Mouse (Mus musculus): ENCODE results near the gene Hivep1. TPM values are rescaled to one million over a fixed set of nuclear protein-coding genes. Genes with fewer than 3 reads are reported as not detected.

Hivep1 gene
- polyA plus RNA-seq, 2 experiments = 13.4 to 15.7 TPM

DNA sequence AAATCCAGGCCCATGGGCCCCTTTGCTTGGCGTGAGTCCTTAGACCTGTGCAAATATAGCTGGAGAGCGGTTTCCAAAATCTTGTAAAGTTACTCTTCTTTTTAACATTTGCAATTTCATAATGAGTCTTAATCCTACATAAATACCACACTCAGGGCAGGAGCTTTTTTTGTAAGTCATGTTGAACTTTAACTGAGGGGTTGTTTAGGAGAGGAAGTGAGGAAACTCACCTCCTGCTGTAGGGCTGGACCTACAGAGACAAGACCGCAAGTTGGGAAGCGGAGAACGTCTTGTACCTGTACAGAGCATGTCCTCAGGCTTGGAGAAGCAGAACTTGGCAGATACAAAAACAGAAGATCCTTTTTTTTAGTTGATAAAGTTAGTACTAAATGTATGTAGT lies 23.7 kb downstream of the Hivep1 start:
- Histone ChIP-seq H3K9ac (ENCODE audit: low read depth, low read length, severe bottlenecking) (no peak overlapping the region), H3K4me3 (replicated peaks; ENCODE audit: low read length) (no peak overlapping the region), H3K4me2 (replicated peaks; ENCODE audit: low read depth, low read length, severe bottlenecking) (no peak overlapping the region), H3K36me3 (ENCODE audit: control insufficient read depth, insufficient read depth, low read length) (peaks cover 6% of the 10 kb centered on the region; the same call in 1 of the 2 replicates), H3K9me3 (ENCODE audit: control insufficient read depth, low read length) (no peaks in the 10 kb centered on the region), H3K4me1 (ENCODE audit: control insufficient read depth, insufficient read depth, low read length) (0 out of 2 replicates have a peak, but pooled peaks cover 5% of the 10 kb centered on the region), H3K27me3 (ENCODE audit: control insufficient read depth, insufficient read depth, low read length) (no peaks in the 10 kb centered on the region), H3K27ac (replicated peaks; ENCODE audit: low read depth, low read length) (no peak overlapping the region)
- 68% methylated on average over 5 of the region's 5 CpGs for WGBS
- no peak for TF ChIP-seq POLR2A (IDR thresholded peaks at IDR 0.05; ENCODE audit: borderline replicate concordance, extremely low read depth, insufficient read depth, insufficient read length)
- no peak for ATAC-seq (ENCODE audit: low FRiP score, low read depth)
- no peak for DNase-seq (ENCODE audit: low spot score)

DNA sequence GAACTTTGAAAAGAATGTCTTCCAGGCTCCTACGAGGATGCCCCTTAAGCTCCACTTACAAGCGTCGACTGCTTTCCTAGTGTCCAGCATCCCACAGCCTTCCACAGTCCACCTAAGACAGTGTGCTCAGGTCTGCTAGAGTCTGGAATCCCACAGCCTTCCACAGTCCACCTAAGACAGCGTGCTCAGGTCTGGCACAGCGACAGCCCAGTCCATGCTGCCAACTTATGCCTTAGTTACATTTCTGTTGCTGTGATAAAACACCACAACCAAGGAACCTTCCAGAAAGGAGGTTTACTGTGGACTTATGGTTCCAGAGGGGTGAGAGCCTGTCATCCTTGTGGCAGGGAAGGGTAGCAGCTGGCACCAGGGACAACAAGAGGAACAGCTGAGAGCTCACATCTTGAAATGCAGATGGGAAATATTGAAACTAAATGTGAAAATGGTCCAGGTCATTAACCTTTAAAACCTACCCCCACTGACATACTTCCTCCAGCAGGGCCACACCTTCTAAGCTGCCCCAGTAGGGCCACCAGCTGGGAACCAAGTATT lies 25.0 kb downstream of the Hivep1 start:
- DNase-seq (ENCODE audit: low spot score) = no peak
- WGBS = 89% methylated on average over 5 of the region's 5 CpGs

GRCm38 (mm10) chr13:42077629-42078028 lies 25.8 kb downstream of the Hivep1 start:
- H3K36me3 ChIP-seq (ENCODE audit: control insufficient read depth, insufficient read depth, low read length) = peaks cover 6% of the 10 kb centered on the region; the same call in 1 of the 2 replicates
- 86% methylated on average over 3 of the region's 3 CpGs for WGBS

More for the DNA sequence above, 25.0 kb downstream of the Hivep1 start:
- H3K4me1 ChIP-seq (ENCODE audit: control insufficient read depth, insufficient read depth, low read length) = 0 out of 2 replicates have a peak, but pooled peaks cover 5% of the 10 kb centered on the region
- no peak for ATAC-seq (ENCODE audit: low FRiP score, low read depth)
- no peaks in the 10 kb centered on the region for H3K9me3 ChIP-seq (ENCODE audit: control insufficient read depth, low read length)
- TF ChIP-seq POLR2A (IDR thresholded peaks at IDR 0.05; ENCODE audit: borderline replicate concordance, extremely low read depth, insufficient read depth, insufficient read length) = no peak
- peaks cover 6% of the 10 kb centered on the region; the same call in 1 of the 2 replicates for H3K36me3 ChIP-seq (ENCODE audit: control insufficient read depth, insufficient read depth, low read length)
- H3K4me2 ChIP-seq (replicated peaks; ENCODE audit: low read depth, low read length, severe bottlenecking) = no peak overlapping the region
- H3K9ac ChIP-seq (ENCODE audit: low read depth, low read length, severe bottlenecking) = no peak overlapping the region
- no peaks in the 10 kb centered on the region for H3K27me3 ChIP-seq (ENCODE audit: control insufficient read depth, insufficient read depth, low read length)
- no peak overlapping the region for H3K4me3 ChIP-seq (replicated peaks; ENCODE audit: low read length)
- no peak overlapping the region for H3K27ac ChIP-seq (replicated peaks; ENCODE audit: low read depth, low read length)

DNA sequence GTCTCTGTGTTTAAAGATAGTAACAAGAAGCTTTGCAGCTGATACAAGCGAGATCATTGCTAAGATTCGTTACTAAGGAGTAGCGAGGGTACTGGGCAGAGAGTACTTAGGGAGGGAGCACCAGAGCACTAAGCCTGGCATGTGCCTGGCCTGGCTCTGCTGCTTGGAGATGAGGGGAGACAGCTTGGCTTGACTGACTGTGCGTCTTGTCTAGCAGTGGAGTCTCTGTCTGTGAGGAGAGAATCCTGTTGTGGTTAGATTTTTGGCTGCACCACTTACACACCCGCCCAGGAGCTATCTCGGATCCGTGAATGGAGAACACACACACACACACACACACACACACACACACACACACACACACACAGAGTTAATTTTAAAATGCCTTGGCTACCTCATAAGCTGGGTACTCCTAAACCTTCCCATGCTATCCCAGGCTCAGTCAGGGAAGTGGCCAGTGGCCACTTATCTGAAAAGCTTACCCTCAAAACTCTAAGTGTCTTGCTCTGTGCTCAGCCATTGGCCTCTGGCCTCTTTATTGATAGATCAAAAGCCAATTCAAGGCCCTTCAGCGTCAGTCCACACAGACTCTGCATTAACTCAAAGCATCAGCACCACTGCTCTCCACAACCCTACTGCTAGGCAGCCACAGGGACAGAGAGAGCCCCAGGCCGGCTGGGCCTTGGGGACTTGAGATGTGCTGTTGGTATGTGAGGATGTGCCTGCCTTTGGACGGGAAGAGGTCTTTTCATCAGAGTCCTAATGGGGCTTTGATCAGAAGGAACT lies 28.5 kb downstream of the Hivep1 start:
- H3K9me3 ChIP-seq (ENCODE audit: control insufficient read depth, low read length) = no peaks in the 10 kb centered on the region
- H3K4me3 ChIP-seq (replicated peaks; ENCODE audit: low read length) = no peak overlapping the region
- H3K27me3 ChIP-seq (ENCODE audit: control insufficient read depth, insufficient read depth, low read length) = no peaks in the 10 kb centered on the region
- no peak for ATAC-seq (ENCODE audit: low FRiP score, low read depth)
- WGBS = 66% methylated on average over 10 of the region's 10 CpGs
- TF ChIP-seq POLR2A (IDR thresholded peaks at IDR 0.05; ENCODE audit: borderline replicate concordance, extremely low read depth, insufficient read depth, insufficient read length) = no peak
- no peak overlapping the region for H3K27ac ChIP-seq (replicated peaks; ENCODE audit: low read depth, low read length)
- H3K4me1 ChIP-seq (ENCODE audit: control insufficient read depth, insufficient read depth, low read length) = 0 out of 2 replicates have a peak, but pooled peaks cover under 1% of the 10 kb centered on the region
- no peak overlapping the region for H3K4me2 ChIP-seq (replicated peaks; ENCODE audit: low read depth, low read length, severe bottlenecking)
- peaks cover 6% of the 10 kb centered on the region; the same call in 1 of the 2 replicates for H3K36me3 ChIP-seq (ENCODE audit: control insufficient read depth, insufficient read depth, low read length)
- H3K9ac ChIP-seq (ENCODE audit: low read depth, low read length, severe bottlenecking) = no peak overlapping the region
- DNase-seq (ENCODE audit: low spot score) = no peak

More at GRCm38 (mm10) chr13:42077629-42078028, 25.8 kb downstream of the Hivep1 start:
- Histone ChIP-seq H3K4me3 (replicated peaks; ENCODE audit: low read length) (no peak overlapping the region), H3K27me3 (ENCODE audit: control insufficient read depth, insufficient read depth, low read length) (no peaks in the 10 kb centered on the region), H3K9ac (ENCODE audit: low read depth, low read length, severe bottlenecking) (no peak overlapping the region), H3K27ac (replicated peaks; ENCODE audit: low read depth, low read length) (no peak overlapping the region), H3K4me1 (ENCODE audit: control insufficient read depth, insufficient read depth, low read length) (0 out of 2 replicates have a peak, but pooled peaks cover 5% of the 10 kb centered on the region), H3K9me3 (ENCODE audit: control insufficient read depth, low read length) (no peaks in the 10 kb centered on the region), H3K4me2 (replicated peaks; ENCODE audit: low read depth, low read length, severe bottlenecking) (no peak overlapping the region)
- TF ChIP-seq POLR2A (IDR thresholded peaks at IDR 0.05; ENCODE audit: borderline replicate concordance, extremely low read depth, insufficient read depth, insufficient read length) = no peak
- ATAC-seq (ENCODE audit: low FRiP score, low read depth) (no peak), DNase-seq (ENCODE audit: low spot score) (no peak)

DNA sequence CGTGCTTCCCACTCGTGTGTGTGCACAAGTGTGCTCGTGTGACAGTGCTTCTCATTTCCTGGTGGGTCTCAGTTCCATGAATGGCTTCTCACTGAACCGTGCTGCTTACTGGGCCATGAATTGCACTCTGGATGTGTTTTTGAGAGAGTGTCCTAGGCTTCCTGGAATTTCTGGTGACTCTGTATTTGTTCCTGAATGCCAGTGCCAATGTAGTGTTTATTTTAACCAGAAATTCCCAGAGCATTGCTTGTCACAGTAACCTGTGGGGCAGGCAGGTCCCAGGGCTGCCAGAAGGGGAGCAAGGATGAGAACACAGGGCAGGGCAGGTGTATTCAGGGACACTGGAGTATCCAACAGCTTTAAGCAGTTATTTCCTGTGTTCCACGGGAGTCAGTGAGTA lies 36.5 kb downstream of the Hivep1 start:
- ATAC-seq (ENCODE audit: low FRiP score, low read depth) = no peak
- no peaks in the 10 kb centered on the region for H3K9me3 ChIP-seq (ENCODE audit: control insufficient read depth, low read length)
- 76% methylated on average over 5 of the region's 5 CpGs for WGBS

More for the DNA sequence above, 36.5 kb downstream of the Hivep1 start:
- TF ChIP-seq POLR2A (IDR thresholded peaks at IDR 0.05; ENCODE audit: borderline replicate concordance, extremely low read depth, insufficient read depth, insufficient read length) = no peak
- Histone ChIP-seq H3K36me3 (ENCODE audit: control insufficient read depth, insufficient read depth, low read length) (0 out of 2 replicates have a peak, but pooled peaks cover 3% of the 10 kb centered on the region), H3K4me3 (replicated peaks; ENCODE audit: low read length) (no peak overlapping the region), H3K4me1 (ENCODE audit: control insufficient read depth, insufficient read depth, low read length) (peaks cover 10% of the 10 kb centered on the region; the same call in 1 of the 2 replicates), H3K4me2 (replicated peaks; ENCODE audit: low read depth, low read length, severe bottlenecking) (no peak overlapping the region), H3K9ac (ENCODE audit: low read depth, low read length, severe bottlenecking) (no peak overlapping the region), H3K27ac (replicated peaks; ENCODE audit: low read depth, low read length) (no peak overlapping the region), H3K27me3 (ENCODE audit: control insufficient read depth, insufficient read depth, low read length) (no peaks in the 10 kb centered on the region)
- no peak for DNase-seq (ENCODE audit: low spot score)
